ENCODE assay signal across 8 mouse cellular contexts in genomic region chr12:26277002-26277669, GRCm38 (mm10).
A peak's percentile ranks its signal among the peaks of the same experiment; 100 is the strongest.
DNase-seq lines count a peak whose midpoint lies in the region; ATAC-seq and TF ChIP-seq lines count a peak whose summit lies in the region.

No protein-coding gene starts in this region.

- no peaks in the 10 kb centered on the region for H3K9me3 ChIP-seq in MEL (replicated peaks; ENCODE audit: insufficient read depth, low read length)
- no peaks in the 10 kb centered on the region for H3K9me3 ChIP-seq in kidney, embryonic 14.5 days (ENCODE audit: control insufficient read depth, low read length)
- H3K9me3 ChIP-seq in limb, embryonic 13.5 days, result no peaks in the 10 kb centered on the region
- H3K9me3 ChIP-seq in neural tube, embryonic 14.5 days (ENCODE audit: control insufficient read depth, low read length), result no peaks in the 10 kb centered on the region

- no peak overlapping the region for H3K27ac ChIP-seq in MEL (ENCODE audit: control insufficient read depth, low read depth, low read length)
- no peak overlapping the region for H3K27ac ChIP-seq in kidney, embryonic 14.5 days (ENCODE audit: low read depth, low read length)
- H3K27ac ChIP-seq in limb, embryonic 13.5 days, result no peak overlapping the region
- H3K27ac ChIP-seq in neural tube, embryonic 14.5 days (ENCODE audit: low read depth, low read length), result no peak overlapping the region

- DNase-seq in 3T3-L1 (ENCODE audit: low read depth, low spot score), result peak; percentile 73
- DNase-seq in MEL (ENCODE audit: low read depth, low spot score), result no peak
- peak; percentile 57 for DNase-seq in cerebellum, adult 9-11 months
- peak; percentile 42 to 73 for DNase-seq in frontal cortex, postnatal 10 days (ENCODE audit: low spot score in 2 of 2)

- TF ChIP-seq RAD21 in MEL (IDR thresholded peaks at IDR 0.05; ENCODE audit: low read depth, low read length), result peak; percentile 21

- H3K79me2 ChIP-seq in MEL (ENCODE audit: control insufficient read depth, insufficient read depth, low read length, poor library complexity), result no peaks in the 10 kb centered on the region

- H3K36me3 ChIP-seq in MEL (ENCODE audit: control insufficient read depth in 1 of 2, insufficient read depth in 2 of 2, low read length in 2 of 2), result no peaks in the 10 kb centered on the region
- H3K36me3 ChIP-seq in kidney, embryonic 14.5 days (ENCODE audit: control insufficient read depth, insufficient read depth, low read length), result no peaks in the 10 kb centered on the region
- H3K36me3 ChIP-seq in limb, embryonic 13.5 days, result no peaks in the 10 kb centered on the region
- H3K36me3 ChIP-seq in neural tube, embryonic 14.5 days (ENCODE audit: control insufficient read depth, insufficient read depth, low read length), result no peaks in the 10 kb centered on the region

- no peak; the same call in 1 of the 2 replicates for ATAC-seq in kidney, embryonic 14.5 days (ENCODE audit: low FRiP score, low TSS enrichment)
- ATAC-seq in limb, embryonic 13.5 days (ENCODE audit: low FRiP score, low read depth), result 0 out of 2 replicates have a peak, but pooled peaks have one; percentile 59
- peak; percentile 46; the same call in 1 of the 2 replicates for ATAC-seq in neural tube, embryonic 14.5 days (ENCODE audit: low read depth)
- ATAC-seq in erythroblast, adult 5-6 weeks (replicated peaks; ENCODE audit: low FRiP score, poor library complexity, severe bottlenecking), result no peak

- TF ChIP-seq POLR2A in MEL (IDR thresholded peaks at IDR 0.05; ENCODE audit: control insufficient read depth in 1 of 2, insufficient read depth in 1 of 2, low read depth in 1 of 2, low read length in 2 of 2, poor library complexity in 1 of 2), result no peak

- no peaks in the 10 kb centered on the region for H3K27me3 ChIP-seq in MEL (ENCODE audit: control insufficient read depth in 1 of 2, insufficient read depth in 2 of 2, low read length in 2 of 2)
- no peaks in the 10 kb centered on the region for H3K27me3 ChIP-seq in kidney, embryonic 14.5 days (ENCODE audit: control insufficient read depth, insufficient read depth, low read length)
- H3K27me3 ChIP-seq in limb, embryonic 13.5 days, result no peaks in the 10 kb centered on the region; the same call in 1 of the 2 replicates
- no peaks in the 10 kb centered on the region for H3K27me3 ChIP-seq in neural tube, embryonic 14.5 days (ENCODE audit: control insufficient read depth, insufficient read depth, low read length)

- no peak overlapping the region for H3K9ac ChIP-seq in MEL (ENCODE audit: control insufficient read depth, low read depth, low read length, poor library complexity, severe bottlenecking)
- 0 out of 2 replicates have a peak overlapping the region, but pooled peaks have one; percentile 12 for H3K9ac ChIP-seq in kidney, embryonic 14.5 days (ENCODE audit: low read depth, low read length)
- no peak overlapping the region for H3K9ac ChIP-seq in limb, embryonic 13.5 days
- H3K9ac ChIP-seq in neural tube, embryonic 14.5 days (replicated peaks; ENCODE audit: low read depth, low read length), result no peak overlapping the region

- no peak for TF ChIP-seq EP300 in MEL (IDR thresholded peaks at IDR 0.05; ENCODE audit: low read depth in 1 of 2, low read length in 2 of 2)

- no peak overlapping the region for H3K4me3 ChIP-seq in MEL (ENCODE audit: control insufficient read depth in 1 of 2, insufficient read depth in 1 of 2, low read depth in 2 of 2, low read length in 2 of 2)
- no peak overlapping the region for H3K4me3 ChIP-seq in kidney, embryonic 14.5 days (ENCODE audit: low read length)
- no peak overlapping the region for H3K4me3 ChIP-seq in limb, embryonic 13.5 days
- H3K4me3 ChIP-seq in neural tube, embryonic 14.5 days (ENCODE audit: low read depth, low read length), result no peak overlapping the region

- TF ChIP-seq CTCF in MEL (IDR thresholded peaks at IDR 0.05 in 2 of 3, conservative IDR thresholded peaks at IDR 0.05 in 1 of 3; ENCODE audit: control insufficient read depth in 1 of 3, insufficient read depth in 1 of 3, low read depth in 2 of 3, low read length in 3 of 3, poor library complexity in 1 of 3, severe bottlenecking in 1 of 3), result peak in 1 of 3 experiments; percentile 17; a peak in 1 of 6 replicates

- 40% methylated on average over 7 of the region's 7 CpGs for WGBS in kidney, embryonic 14.5 days
- 40% methylated on average over 7 of the region's 7 CpGs for WGBS in limb, embryonic 13.5 days
- 37% methylated on average over 7 of the region's 7 CpGs for WGBS in neural tube, embryonic 14.5 days

- no peaks in the 10 kb centered on the region for H3K4me1 ChIP-seq in MEL (ENCODE audit: control insufficient read depth in 1 of 2, insufficient read depth in 2 of 2, low read length in 2 of 2)
- no peaks in the 10 kb centered on the region for H3K4me1 ChIP-seq in kidney, embryonic 14.5 days (ENCODE audit: control insufficient read depth, insufficient read depth, low read length)
- peaks cover 5% of the 10 kb centered on the region for H3K4me1 ChIP-seq in limb, embryonic 13.5 days
- peaks cover 5% of the 10 kb centered on the region; the same call in 1 of the 2 replicates for H3K4me1 ChIP-seq in neural tube, embryonic 14.5 days (ENCODE audit: control insufficient read depth, insufficient read depth, low read length)

- H3K4me2 ChIP-seq in kidney, embryonic 14.5 days (replicated peaks; ENCODE audit: low read depth, low read length), result no peak overlapping the region
- no peak overlapping the region for H3K4me2 ChIP-seq in limb, embryonic 13.5 days (replicated peaks)
- H3K4me2 ChIP-seq in neural tube, embryonic 14.5 days (ENCODE audit: low read depth, low read length), result no peak overlapping the region

TF ChIP-seq in MEL, 35 proteins besides CTCF, POLR2A, EP300 and RAD21:
- no peak for TF ChIP-seq SIN3A (IDR thresholded peaks at IDR 0.05; ENCODE audit: low read length)
- TF ChIP-seq SMC3 (IDR thresholded peaks at IDR 0.05; ENCODE audit: low read depth, low read length), result peak; percentile 26
TF ChIP-seq in MEL: peak in this region for 1.

Comparison
In these comparisons a context has a peak if more than half of its experiments do, and no peak if none do; other contexts are left out.
1. ATAC-seq: peak in limb, embryonic 13.5 days (single experiment) and neural tube, embryonic 14.5 days (single experiment); none in kidney, embryonic 14.5 days (single experiment) and erythroblast, adult 5-6 weeks (single experiment).